1 mouse cellular context compared by ENCODE assay signal in the genomic region with DNA sequence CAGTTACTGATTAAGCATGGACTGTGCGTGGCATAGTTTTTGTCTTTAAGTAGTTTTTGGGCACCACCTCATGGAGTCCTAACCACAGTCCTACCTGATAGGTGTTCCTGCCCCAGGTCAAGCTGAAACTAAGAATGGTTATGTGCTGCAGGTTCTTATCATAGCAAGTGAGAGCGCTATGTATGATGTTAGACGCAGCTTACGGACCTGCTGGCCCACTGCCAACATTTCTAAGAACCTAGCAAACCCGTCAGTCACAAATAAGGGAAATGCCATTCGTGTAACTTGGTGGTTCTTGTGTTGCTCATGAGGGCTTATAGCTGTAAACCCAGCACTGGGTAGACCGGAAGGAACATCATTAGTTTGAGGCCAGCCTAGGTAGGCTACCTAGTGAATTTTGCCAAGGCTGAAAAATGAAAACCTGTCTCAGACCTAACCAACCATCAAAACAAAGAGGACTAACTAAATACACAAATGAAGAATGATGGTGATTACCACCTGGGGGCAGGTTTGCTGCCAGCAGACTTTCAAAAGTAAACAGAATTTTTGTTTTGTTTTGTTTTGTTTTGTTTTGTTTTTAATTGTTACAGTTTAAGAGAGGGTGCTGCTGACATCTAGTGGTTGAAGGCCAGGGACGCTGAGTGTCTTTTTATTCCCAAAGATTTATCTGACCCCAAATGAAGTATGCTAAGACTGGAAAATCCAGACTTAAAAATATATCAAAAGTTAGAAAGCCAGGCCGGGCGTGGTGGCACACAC.
TF ChIP-seq lines count a peak whose summit lies in the region.

No protein-coding gene starts in this region.

TF ChIP-seq in MEL, 35 proteins besides CTCF, POLR2A, EP300 and RAD21 (continued from another document):
- TF ChIP-seq ZKSCAN1 (IDR thresholded peaks at IDR 0.05; ENCODE audit: low read depth, low read length) (no peak), SMC3 (IDR thresholded peaks at IDR 0.05; ENCODE audit: low read depth, low read length) (peak; percentile 65), KAT2A (conservative IDR thresholded peaks at IDR 0.05; ENCODE audit: low read depth, low read length) (no peak), USF2 (IDR thresholded peaks at IDR 0.05; ENCODE audit: borderline replicate concordance in 1 of 2, insufficient read depth in 1 of 2, low read depth in 1 of 2, low read length in 2 of 2) (no peak), ZC3H11A (IDR thresholded peaks at IDR 0.05; ENCODE audit: low read depth, low read length) (peak; percentile 52), ETS1 (IDR thresholded peaks at IDR 0.05; ENCODE audit: low read depth, low read length) (peak; percentile 80), MAFK (IDR thresholded peaks at IDR 0.05; ENCODE audit: borderline replicate concordance, low read depth, low read length) (no peak), HCFC1 (IDR thresholded peaks at IDR 0.05; ENCODE audit: low read depth, low read length) (no peak), USF1 (IDR thresholded peaks at IDR 0.05; ENCODE audit: low read depth, low read length) (no peak), SIN3A (IDR thresholded peaks at IDR 0.05; ENCODE audit: low read length) (peak; percentile 80), GABPA (IDR thresholded peaks at IDR 0.05; ENCODE audit: low read depth, low read length) (no peak), MXI1 (IDR thresholded peaks at IDR 0.05; ENCODE audit: low read depth, low read length) (no peak; the same call in 1 of the 2 replicates), TBP (IDR thresholded peaks at IDR 0.05; ENCODE audit: low read depth, low read length) (no peak), MEF2A (IDR thresholded peaks at IDR 0.05; ENCODE audit: extremely low read depth, insufficient replicate concordance, low read depth, low read length, poor library complexity, severe bottlenecking) (no peak), ZNF384 (IDR thresholded peaks at IDR 0.05; ENCODE audit: low read depth, low read length) (no peak), JUND (IDR thresholded peaks at IDR 0.05; ENCODE audit: low read depth, low read length) (no peak), MYB (IDR thresholded peaks at IDR 0.05; ENCODE audit: low read depth, low read length) (no peak), MAX (IDR thresholded peaks at IDR 0.05; ENCODE audit: low read length) (no peak), TAL1 (IDR thresholded peaks at IDR 0.05; ENCODE audit: low read length) (no peak), POLR2AphosphoS2 (IDR thresholded peaks at IDR 0.05; ENCODE audit: low read length) (no peak), ZMIZ1 (IDR thresholded peaks at IDR 0.05; ENCODE audit: low read depth, low read length) (no peak), NRF1 (IDR thresholded peaks at IDR 0.05; ENCODE audit: insufficient read depth, low read depth, low read length, poor library complexity, severe bottlenecking) (no peak), UBTF (IDR thresholded peaks at IDR 0.05; ENCODE audit: borderline replicate concordance, insufficient read depth, low read depth, low read length) (no peak), RCOR1 (IDR thresholded peaks at IDR 0.05; ENCODE audit: low read depth, low read length) (no peak), ELF1 (IDR thresholded peaks at IDR 0.05; ENCODE audit: low read depth, low read length) (0 out of 2 replicates have a peak, but pooled peaks have one; percentile 5), TCF12 (IDR thresholded peaks at IDR 0.05; ENCODE audit: low read depth, low read length) (0 out of 2 replicates have a peak, but pooled peaks have one; percentile 5), MAZ (IDR thresholded peaks at IDR 0.05; ENCODE audit: low read depth, low read length) (no peak), CHD1 (IDR thresholded peaks at IDR 0.05; ENCODE audit: low read depth, low read length) (no peak)
TF ChIP-seq in MEL: peak in this region for 7.
